Mouse (Mus musculus) adrenal gland, postnatal 4 days (tissue): Measurements from ENCODE around the gene Vav1. TPM values are rescaled to one million over a fixed set of nuclear protein-coding genes. Genes with fewer than 3 reads are reported as not detected.
A peak's percentile ranks its signal among the peaks of the same experiment; 100 is the strongest.
"Not testable (repeated sequence)": the region's sequence is repeated elsewhere in the genome, so short reads cannot be mapped to it uniquely, and the experiment has no call there.

ENCODE experiments used
- DNase-seq, 2 experiments: peaks; one replicate each; pipeline ENCODE4 v3.0.0; 2021 to 2022; ENCODE audit warnings: low spot score in 2 of 2, mixed read lengths in 2 of 2
- total RNA-seq, 2 experiments: library from RNA; stranded (reverse); gene quantifications; 2 replicates each; pipeline ENCODE4 v1.2.3; 2021

Vav1 gene
- total RNA-seq, 2 experiments from 2014 or later, result 2.7 to 3.3 TPM

DNA sequence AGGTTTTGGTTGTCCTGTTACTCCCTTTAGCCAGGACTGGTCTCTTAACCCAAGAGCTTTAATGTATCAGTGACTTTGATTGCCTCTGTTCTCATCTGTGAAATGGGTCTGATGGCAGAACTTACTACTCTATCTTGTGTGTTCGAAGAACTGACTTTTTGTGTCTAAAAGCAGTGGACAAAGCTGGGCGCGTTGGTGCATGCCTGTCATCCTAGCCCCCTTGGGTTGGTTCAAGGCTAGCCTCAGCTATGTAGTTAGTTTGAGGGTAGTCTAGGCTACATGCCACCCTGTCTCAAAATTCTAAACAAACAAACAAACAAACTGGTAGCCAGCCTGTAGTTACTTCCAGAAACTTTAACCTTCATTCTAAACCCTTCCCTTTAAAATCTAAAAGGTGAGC, 27.5 kb upstream of the Vav1 start:
- DNase-seq, result no peak

- no peak for DNase-seq
Measured at GRCm38 (mm10) chr17:57253306-57253705, 25.6 kb upstream of the Vav1 start.

DNA sequence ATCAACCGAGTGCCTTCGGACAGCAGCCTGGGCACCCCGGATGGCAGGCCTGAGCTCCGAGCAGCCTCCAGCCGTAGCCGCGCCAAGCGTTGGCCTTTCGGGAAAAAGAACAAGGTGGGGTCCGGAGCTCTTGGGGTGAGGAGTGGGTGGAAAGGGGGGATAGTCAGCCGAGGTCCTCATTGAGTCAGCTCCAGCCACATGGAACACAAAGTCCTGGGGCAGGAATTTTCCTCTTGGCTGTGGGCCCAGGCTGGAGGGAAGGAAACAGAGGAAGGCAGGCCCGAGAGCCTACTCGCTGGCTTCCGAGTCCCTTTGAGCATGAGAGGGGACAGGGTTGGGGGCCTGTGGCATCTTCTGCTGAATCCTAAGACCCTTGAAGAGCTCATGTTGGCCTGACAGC, 23.5 kb upstream of the Vav1 start:
- no peak for DNase-seq

DNA sequence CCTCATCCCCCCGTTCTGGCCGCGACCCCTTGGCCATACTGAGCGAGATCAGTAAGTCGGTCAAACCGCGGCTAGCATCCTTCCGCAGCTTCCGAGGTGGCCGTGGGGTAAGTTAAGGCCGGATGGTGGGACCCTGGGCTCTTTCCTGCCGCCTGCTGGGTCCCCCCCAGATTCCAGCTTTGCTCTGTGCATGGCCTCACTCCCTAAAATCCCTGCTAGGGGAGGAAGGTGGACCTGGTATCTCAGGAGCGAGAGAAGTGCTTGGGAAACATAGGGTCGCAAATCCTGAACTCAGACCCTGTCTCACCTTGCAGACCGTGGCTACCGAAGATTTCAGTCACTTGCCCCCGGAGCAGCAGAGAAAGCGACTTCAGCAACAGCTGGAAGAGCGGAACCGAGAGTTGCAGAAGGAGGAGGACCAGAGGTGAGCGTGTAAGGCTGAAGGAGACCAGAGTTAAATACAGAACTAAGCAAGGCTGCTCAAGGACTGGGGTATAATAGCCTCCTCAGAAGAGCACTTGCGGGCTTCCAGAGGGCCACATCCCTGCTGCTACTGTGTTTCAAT, 21.9 kb upstream of the Vav1 start:
- no peak for DNase-seq

DNA sequence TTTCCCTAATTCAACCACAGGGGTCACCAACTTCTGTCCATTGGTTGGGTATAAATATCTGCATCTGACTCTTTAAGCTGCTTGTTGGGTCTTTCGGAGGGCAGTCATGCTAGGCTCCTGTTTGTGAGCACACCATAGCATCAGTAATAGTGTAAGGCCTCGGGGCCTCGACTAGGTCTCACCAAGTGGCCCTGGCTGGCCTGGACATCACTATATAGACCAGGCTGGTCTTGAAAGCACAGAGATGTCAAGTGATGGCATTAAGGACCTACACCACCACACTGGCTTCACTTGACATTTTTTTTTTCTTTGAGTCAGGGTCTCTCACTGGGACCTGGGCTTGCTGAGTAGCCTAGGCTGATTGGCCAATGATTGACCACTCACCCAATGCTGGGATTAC, 20.7 kb upstream of the Vav1 start:
- no peak for DNase-seq

- DNase-seq, result no peak
Measured at GRCm38 (mm10) chr17:57259742-57260141, 19.2 kb upstream of the Vav1 start.

DNA sequence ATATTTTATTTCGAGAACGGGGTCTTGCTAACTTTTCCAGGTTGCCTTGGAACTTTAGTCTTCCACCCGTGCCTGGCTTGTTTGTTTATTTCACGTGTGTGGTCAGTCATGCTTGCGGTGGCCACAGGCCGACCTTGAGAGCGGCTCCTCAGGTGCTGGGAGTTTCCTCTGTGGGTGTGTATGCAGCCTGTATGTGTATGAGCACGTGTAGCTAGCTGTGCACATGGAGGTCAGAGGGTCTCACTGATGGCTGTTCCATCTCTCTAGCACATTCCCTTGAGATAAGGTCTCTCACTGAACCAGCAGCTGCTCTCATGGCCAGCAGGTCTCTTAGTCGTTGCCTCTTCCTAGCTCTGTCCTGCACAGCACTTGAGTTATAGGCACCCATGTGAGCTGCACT, 18.5 kb upstream of the Vav1 start:
- no peak for DNase-seq

GRCm38 (mm10) chr17:57261286-57261685, 17.6 kb upstream of the Vav1 start:
- no peak for DNase-seq

DNA sequence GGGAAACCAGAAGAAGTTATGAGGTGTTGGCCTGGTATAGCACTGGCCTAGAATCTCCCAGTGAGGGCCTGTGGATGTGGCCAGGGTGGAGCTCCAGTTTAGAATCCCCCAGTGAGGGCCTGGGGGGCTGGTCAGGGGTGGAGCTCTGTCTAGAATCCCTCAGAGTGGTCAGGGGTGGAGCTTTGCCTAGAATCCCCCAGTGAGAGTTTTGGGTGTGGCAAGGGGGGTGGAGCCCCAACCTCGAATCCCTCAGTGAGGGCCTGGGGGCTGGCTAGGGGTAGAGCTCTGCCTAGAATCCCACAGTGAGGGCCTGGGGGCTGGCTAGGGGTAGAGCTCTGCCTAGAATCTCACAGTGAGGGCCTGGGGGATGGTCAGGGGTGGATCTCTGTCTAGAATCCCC, 17.1 kb upstream of the Vav1 start:
- no peak for DNase-seq

DNA sequence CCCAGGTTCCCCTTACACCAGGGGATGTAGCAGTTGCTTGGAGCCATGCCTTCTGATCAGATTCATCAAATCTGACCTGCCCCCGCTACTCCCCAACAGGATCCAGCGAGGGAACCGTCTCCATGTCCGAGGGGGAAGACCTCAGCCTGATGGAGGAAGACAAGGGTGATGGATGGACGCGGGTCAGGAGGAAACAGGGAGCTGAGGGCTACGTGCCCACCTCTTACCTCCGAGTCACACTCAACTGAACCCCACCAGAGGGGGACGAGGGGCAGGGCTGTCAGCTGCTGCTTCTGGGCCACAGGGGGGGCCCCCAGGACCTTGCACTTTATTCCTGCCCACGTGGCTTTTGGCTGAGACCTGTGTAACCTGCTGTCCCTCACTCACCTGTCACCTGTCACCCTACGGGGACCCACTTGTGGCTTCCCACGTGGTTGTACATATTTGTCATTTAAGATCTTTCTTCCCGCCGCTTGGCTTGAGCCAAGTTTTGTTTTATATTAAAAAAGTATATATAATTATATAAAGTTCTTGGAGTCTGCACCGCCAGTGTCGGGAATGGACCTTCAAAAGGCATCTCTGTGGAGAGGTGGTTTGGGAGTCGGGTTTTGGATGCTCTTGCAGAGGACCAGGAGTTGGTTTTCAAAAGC, 15.9 kb upstream of the Vav1 start:
- no peak for DNase-seq

GRCm38 (mm10) chr17:57264164-57264563, 14.7 kb upstream of the Vav1 start:
- DNase-seq, result no peak

DNA sequence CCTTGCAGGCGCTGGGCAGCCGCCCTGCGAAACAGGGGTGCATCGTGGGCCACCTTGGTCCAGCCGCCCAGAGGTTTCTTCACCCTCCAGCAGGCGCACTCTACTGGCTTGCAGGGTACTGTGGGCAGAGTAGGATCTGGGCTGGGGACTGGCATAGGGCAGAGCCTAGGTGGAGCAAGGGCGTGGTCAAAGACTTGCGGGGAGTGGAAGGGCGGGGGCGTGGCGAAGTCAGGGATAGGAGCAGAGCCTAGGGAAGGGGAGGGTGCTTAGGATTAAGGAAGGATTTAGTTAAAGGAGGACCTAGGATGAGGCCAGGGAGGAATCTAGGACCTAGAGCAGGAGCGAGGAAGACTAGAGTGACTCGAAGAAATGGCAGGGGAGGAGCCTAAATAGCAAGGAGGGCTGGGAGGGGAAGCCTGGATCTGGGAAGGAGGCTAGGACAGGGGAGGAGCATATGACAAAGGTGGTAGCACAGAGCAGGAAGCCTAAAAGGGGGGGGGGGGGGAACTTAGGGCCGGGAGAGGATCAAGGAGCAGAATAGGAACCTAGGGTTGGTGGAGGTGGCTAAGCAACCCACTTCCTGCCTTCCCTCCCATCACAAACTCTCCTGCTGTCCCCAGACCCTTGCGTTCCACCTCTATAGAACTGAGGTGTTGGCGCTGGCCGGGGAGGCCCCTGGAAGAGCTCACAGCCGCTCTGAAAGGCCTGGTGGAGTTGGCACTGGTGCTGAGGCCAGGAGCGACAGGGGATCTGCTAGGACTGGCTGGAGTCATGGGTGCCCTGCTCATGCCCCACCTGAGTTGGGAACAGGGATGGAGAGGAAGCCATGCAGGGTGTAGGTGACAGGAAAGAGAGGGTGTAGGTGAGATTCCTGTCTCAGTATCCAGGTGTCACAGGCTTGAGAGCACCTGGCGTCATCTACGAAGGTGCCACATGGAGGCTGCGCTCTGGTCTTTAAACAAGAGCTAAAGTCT, 13.6 kb upstream of the Vav1 start:
- DNase-seq, result peak in 1 of 2 experiments; percentile 68

GRCm38 (mm10) chr17:57267556-57268126, 11.3 kb upstream of the Vav1 start:
- no peak for DNase-seq

DNA sequence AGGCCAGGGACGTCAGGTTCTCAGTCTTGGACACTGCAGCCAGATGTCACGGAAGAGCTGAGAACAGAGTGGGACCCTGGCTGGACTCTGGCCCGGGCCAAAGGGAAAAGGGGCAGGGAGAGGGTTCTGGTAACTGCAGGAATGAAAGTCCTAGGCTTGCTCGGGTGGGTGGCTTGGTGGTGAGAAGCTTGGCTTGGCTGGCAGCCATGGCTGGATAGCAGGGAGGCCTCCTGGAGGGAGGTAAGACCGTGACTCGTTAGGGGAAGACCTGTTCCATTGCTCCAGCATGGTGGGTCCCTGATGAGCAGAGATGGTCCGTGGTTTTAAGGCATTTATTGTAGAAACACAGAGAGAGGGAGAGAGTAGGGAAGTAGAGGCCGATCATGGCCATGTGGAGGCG, 7.6 kb upstream of the Vav1 start:
- DNase-seq, result no peak

DNA sequence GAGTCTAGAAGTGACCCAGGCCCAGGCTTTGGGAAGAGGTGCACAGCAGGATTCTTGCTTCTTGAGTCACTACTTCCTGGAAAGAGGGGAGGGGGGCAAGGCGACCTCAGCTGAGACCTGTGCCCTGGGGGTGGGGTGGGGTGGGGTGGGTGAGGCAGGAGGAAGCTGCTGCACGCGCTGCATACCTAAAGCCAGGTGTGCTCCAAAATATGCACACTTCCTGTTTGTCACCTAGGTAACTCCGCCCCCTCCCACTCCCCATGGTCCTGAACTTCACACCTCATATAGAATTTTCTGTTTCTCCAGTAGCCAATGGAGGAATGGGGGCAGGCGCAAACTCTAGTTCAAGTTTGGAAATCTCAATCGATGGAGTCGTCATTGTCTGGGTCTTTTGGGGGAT, 5.1 kb upstream of the Vav1 start:
- DNase-seq, result no peak

DNA sequence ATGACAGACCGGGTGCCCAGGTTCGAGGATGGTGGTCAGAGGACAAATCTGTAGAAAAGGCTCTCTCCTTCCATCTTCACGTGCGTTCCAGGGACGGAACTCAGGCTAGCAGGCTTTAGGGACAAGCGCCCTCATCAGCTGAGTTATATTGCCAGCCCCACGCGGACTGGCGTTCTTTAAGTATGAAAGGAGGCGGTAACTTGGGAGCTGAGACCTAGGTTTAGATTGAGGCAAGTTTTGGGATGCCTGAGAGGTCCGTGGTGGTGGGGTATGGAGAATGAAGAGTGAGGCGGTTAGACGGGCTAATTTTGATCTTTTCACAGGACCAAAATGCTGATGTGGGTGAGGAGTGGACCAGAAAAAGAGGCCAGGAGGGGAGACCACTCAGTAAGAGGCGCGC, 4.2 kb upstream of the Vav1 start:
- no peak for DNase-seq

GRCm38 (mm10) chr17:57275111-57275996, 3.5 kb upstream of the Vav1 start:
- DNase-seq, result peak; percentile 64 to 79

- no peak for DNase-seq
Measured at GRCm38 (mm10) chr17:57275997-57276351, 2.9 kb upstream of the Vav1 start.

- DNase-seq, result peak; percentile 32 to 37
Measured at GRCm38 (mm10) chr17:57276634-57277121, 2.2 kb upstream of the Vav1 start.

- not testable (repeated sequence) for DNase-seq
Measured at GRCm38 (mm10) chr17:57277598-57278261, 1.2 kb upstream of the Vav1 start.
